ENCODE assay signal across 18 mouse cellular contexts in genomic region chrX:98375437-98375836, GRCm38 (mm10).
A peak's percentile ranks its signal among the peaks of the same experiment; 100 is the strongest.
DNase-seq lines count a peak whose midpoint lies in the region; ATAC-seq and TF ChIP-seq lines count a peak whose summit lies in the region.
"Had no signal": no experiment of that assay in that cellular context is flagged by ENCODE, and none has a peak within 500 bp of the region (broad histone marks: within the 10 kb centered on the region; RNA-seq: fewer than 3 reads in every experiment).

No protein-coding gene starts in this region.

- TF ChIP-seq POLR2A in heart, adult 2 months (IDR thresholded peaks at IDR 0.05; ENCODE audit: insufficient read depth, low read depth, low read length) = no peak

- no peaks in the 10 kb centered on the region for H3K79me2 ChIP-seq in heart, adult 2 months (replicated peaks; ENCODE audit: control insufficient read depth, insufficient read depth, low read length)

- H3K4me1 ChIP-seq in heart, adult 2 months (ENCODE audit: control insufficient read depth, insufficient read depth, low read length) = peaks cover 1% of the 10 kb centered on the region; the same call in 1 of the 2 replicates
- no peaks in the 10 kb centered on the region for H3K4me1 ChIP-seq in hindbrain, postnatal 0 days (ENCODE audit: insufficient read depth, low read length)
- H3K4me1 ChIP-seq: embryonic facial prominence, embryonic 12.5 days; forebrain, embryonic 10.5 days; hindbrain, embryonic 10.5 days; liver, embryonic 15.5 days; midbrain, embryonic 13.5 days had no signal

- H3K27me3 ChIP-seq in heart, adult 2 months (ENCODE audit: control insufficient read depth, insufficient read depth, low read length) = no peaks in the 10 kb centered on the region
- H3K27me3 ChIP-seq in hindbrain, postnatal 0 days (ENCODE audit: insufficient read depth, low read length) = no peaks in the 10 kb centered on the region
- H3K27me3 ChIP-seq: embryonic facial prominence, embryonic 12.5 days; liver, embryonic 15.5 days; midbrain, embryonic 13.5 days had no signal

- H3K9me3 ChIP-seq in hindbrain, postnatal 0 days (ENCODE audit: low read length) = no peaks in the 10 kb centered on the region
- H3K9me3 ChIP-seq: embryonic facial prominence, embryonic 12.5 days; forebrain, embryonic 10.5 days; hindbrain, embryonic 10.5 days; liver, embryonic 15.5 days; midbrain, embryonic 13.5 days had no signal

- intact Hi-C loops in heart, adult 2 months (cut with DNase I) = no loop called here
- intact Hi-C loops in heart, postnatal 25 days (cut with DNase I) = no loop called here

- H3K9ac ChIP-seq in heart, adult 2 months (ENCODE audit: low read depth, low read length) = no peak overlapping the region
- no peak overlapping the region for H3K9ac ChIP-seq in hindbrain, postnatal 0 days (replicated peaks; ENCODE audit: low read length)
- H3K9ac ChIP-seq: embryonic facial prominence, embryonic 12.5 days; liver, embryonic 15.5 days; midbrain, embryonic 13.5 days had no signal

- no peak overlapping the region for H3K4me2 ChIP-seq in hindbrain, postnatal 0 days (ENCODE audit: low read depth, low read length)
- H3K4me2 ChIP-seq: embryonic facial prominence, embryonic 12.5 days; liver, embryonic 15.5 days; midbrain, embryonic 13.5 days had no signal

- TF ChIP-seq EP300 in heart, adult 2 months (IDR thresholded peaks at IDR 0.05; ENCODE audit: insufficient read depth, low read depth, low read length) = no peak

- H3K27ac ChIP-seq in heart, adult 2 months = no peak overlapping the region; the same call in 1 of the 2 replicates
- H3K27ac ChIP-seq in hindbrain, postnatal 0 days = no peak overlapping the region
- H3K27ac ChIP-seq: embryonic facial prominence, embryonic 12.5 days; forebrain, embryonic 10.5 days; hindbrain, embryonic 10.5 days; liver, embryonic 15.5 days; midbrain, embryonic 13.5 days; stomach, postnatal 0 days had no signal

- TF ChIP-seq CTCF in heart, adult 2 months (IDR thresholded peaks at IDR 0.05) = no peak
- no peak for TF ChIP-seq CTCF in hindbrain, postnatal 0 days (IDR thresholded peaks at IDR 0.05; ENCODE audit: low read depth)

- ATAC-seq in hindbrain, postnatal 0 days = no peak
- no peak for ATAC-seq in frontal cortex, adult (ENCODE audit: low TSS enrichment)
- ATAC-seq: CD4-positive, CD25-positive, alpha-beta regulatory T cell, adult 4 months; intestine, embryonic 16.5 days; midbrain, embryonic 13.5 days had no signal

- DNase-seq in heart, adult 2 months = peak; percentile 21 to 30
- DNase-seq in heart, postnatal 25 days (ENCODE audit: low spot score) = no peak
- DNase-seq in adrenal gland, postnatal 36 days = peak; percentile 2 to 9
- DNase-seq in gastrocnemius, postnatal 25 days = peak; percentile 39
- DNase-seq in skeletal muscle tissue, adult 2 months (ENCODE audit: low read depth, low spot score) = peak; percentile 51
- DNase-seq in hindbrain, postnatal 0 days (ENCODE audit: low spot score) = no peak
- DNase-seq: cerebellum, postnatal 36 days; layer of hippocampus, postnatal 36 days; lung, postnatal 4 days had no signal

- peaks cover 2% of the 10 kb centered on the region; the same call in 1 of the 2 replicates for H3K36me3 ChIP-seq in heart, adult 2 months (ENCODE audit: control insufficient read depth, insufficient read depth, low read length)
- H3K36me3 ChIP-seq in hindbrain, postnatal 0 days (ENCODE audit: insufficient read depth, low read length) = no peaks in the 10 kb centered on the region
- H3K36me3 ChIP-seq: embryonic facial prominence, embryonic 12.5 days; forebrain, embryonic 10.5 days; hindbrain, embryonic 10.5 days; liver, embryonic 15.5 days; midbrain, embryonic 13.5 days had no signal

- no peak overlapping the region for H3K4me3 ChIP-seq in heart, adult 2 months
- H3K4me3 ChIP-seq in hindbrain, postnatal 0 days (ENCODE audit: low read length) = no peak overlapping the region
- H3K4me3 ChIP-seq: embryonic facial prominence, embryonic 12.5 days; forebrain, embryonic 10.5 days; hindbrain, embryonic 10.5 days; liver, embryonic 15.5 days; midbrain, embryonic 13.5 days had no signal

Comparison
In these comparisons a context has a peak if more than half of its experiments do, and no peak if none do; other contexts are left out.
1. DNase-seq: peak in heart, adult 2 months (2 of 2), adrenal gland, postnatal 36 days (2 of 2), gastrocnemius, postnatal 25 days (single experiment) and skeletal muscle tissue, adult 2 months (single experiment); none in heart, postnatal 25 days (single experiment) and hindbrain, postnatal 0 days (single experiment).